Mouse (Mus musculus) B cell, adult 2 months (primary cell): Measurements from ENCODE around the gene Uevld.
"Not testable (repeated sequence)": the region's sequence is repeated elsewhere in the genome, so short reads cannot be mapped to it uniquely, and the experiment has no call there.

Experiments used
- DNase-seq, 2 experiments: peaks; one replicate each; pipeline ENCODE4 v3.0.0; 2022

Gene Uevld

DNA sequence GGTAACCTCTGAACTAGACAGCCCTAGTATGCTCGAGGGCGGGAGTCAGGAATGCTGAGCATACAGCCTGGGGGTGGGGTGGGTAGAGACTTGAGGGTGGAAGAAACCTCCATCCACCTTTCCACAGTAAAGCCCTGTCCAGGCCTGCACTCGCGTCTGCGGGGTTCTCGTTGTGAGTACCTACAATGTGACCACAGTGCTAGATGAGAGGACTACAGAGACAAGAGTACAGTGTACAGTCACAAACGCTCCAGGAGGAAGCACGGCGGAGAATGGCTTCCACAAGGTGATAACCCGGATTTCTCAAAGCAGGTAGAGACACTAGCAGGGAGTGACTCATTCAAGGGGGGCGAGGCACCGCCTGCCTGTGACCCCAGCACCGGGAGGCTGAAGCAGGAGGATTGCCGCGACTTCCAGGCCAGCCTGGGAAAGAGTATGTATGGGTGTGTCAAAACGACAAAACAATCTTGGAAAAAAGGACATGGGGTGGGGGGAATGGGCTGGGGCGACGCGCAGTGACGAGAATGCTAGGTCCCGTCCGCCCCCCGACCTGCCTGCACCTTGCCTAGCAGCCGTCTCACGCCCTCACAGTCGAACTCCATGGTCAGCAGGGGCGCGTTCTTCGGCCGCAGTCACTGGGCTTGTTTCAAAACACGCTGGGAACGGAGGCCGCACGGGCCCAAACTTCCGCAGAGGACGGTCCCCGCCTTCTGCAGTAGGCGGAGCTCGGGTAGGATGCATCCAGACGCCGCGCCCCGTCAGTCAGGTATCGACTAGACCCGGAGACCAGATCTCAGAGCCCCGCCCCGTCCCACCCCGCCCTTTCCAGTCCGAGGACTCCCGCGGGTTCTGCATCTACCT lies at the start of gene Uevld:
TSS of gene Uevld (minus strand) at position 697 of the 861 bp plus-strand sequence.
- DNase-seq: peak; percentile 79 to 80

DNA sequence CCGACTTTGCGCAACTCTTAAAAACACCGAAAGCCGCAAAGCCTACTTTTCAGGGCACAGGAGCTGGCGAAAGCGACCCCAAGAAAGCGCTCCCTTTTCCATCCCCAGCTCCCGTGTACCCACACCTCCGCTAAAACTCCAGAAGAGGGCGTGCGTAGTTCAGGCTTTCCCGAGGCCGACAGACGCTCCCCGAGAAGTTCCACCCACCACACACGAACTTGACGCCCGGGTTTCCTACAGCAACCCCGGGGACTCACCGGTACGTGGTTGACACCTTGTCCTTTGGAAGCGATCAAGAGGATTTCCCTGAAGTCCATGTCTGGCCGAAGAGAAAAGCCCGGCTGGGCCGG lies 49.5 kb upstream of the Uevld start:
- DNase-seq: no peak

DNA sequence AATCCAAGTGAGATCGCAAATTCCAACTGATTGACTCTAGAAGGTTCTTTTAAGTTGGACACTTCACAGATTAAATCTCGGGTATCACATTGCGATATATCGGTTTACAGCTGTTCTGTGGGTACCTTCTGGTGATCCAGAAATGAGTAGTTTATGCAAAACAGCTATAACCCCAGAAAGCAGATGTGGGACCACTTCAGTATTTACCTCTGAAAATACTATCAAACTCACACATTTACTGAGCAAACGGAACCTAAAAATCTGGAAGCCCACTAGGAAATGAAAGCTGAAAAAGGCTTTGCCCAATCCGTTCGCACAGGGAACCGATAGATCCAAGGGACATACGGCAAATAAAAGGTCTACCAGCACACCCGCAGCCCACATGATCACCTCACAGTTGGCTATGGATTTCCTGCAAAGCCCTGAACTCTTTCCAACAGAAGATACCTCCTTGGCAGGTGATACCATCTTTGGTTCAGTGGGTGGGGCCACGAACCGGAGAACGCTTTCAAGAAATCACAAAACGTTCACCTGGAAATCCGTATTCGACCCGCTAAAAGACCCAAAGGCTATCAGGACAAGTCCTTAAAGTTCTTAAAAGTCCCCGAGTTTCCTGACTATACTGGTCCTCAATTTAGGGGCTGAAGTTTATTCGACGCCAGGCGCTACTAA lies 48.9 kb upstream of the Uevld start:
- DNase-seq: peak; percentile 41 to 43

DNA sequence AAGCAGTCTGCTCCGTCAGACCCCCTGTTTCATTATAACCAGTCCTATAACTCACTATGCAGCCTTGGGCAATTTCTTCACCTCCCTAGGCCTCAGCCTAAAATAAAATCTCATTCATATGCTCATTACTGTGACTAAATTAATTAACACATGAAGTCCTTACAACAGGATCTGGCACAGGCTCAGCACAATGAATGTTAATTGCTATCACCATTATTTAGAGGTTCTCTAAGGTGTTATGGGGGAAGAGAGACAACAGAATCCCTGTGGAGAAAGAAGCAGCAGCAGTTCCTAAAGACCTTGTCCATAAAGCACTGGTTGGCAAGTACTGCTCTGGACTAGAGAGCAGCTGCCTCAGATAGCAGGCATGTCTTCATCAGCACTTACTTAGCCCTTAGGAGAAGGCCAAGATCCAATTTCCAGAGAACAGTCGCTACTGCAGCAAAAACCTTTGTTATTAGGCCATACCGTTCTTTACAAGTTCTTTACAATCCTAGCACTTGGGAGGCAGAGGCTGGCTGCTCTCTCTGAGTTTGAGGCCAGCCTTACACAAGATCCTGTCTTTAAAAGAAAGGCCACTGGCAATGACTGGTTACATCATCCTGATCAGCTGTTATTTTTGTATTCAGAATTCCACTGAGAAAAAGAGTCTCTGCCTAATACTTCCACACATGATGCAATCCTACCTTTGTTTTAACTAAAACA lies 45.2 kb upstream of the Uevld start:
- DNase-seq: no peak

DNA sequence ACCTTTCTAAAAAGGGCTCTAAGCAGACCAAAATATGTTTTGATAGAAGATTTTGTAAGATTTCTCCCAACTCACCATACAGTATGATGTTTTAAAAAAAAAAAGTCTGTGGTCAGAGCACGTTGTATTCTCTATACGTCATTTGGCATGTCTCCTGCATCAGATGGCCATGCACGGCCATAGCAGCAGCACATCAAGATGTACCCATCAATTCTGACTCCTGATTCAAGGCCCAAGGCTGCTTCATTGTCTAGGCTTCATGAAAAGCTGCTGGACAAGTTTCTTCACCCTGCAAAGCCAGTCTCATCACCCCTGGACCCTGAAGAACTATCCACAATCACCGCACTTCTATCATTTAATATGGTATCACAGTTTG lies 43.6 kb upstream of the Uevld start:
- no peak for DNase-seq

DNA sequence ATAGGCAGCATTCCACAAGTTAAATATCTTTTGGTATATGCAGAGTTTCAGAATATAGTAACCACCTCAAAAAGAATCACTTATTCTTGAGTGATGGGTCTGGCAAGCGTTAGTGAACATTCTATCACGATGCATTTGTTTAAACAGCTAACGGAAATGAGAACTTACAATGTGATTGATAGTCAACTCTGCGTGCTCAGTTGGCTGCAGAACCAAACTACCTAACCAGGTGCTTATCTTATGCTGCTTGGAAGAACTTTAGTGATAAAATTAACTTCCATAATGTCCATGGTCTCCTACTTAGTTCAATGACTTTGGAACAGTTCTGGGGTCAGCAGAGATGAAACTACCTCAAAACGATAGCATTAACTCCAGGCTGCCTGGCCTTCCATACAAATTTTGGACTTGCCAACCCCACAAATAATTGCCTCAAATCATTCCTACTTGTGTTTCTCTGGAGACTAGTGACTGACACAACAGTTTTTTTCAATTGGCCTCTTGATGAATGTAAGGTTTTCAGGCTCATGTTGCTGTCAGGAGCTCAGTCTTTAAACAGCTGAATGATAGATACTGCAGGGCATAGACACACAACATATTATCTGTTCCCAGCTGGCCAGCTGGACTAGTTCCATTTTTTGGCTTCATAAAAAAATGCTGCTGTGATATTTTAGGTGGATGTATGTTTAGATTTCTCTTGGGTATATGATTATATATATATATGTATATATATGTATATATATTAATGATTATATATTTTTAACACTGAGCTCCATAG lies 43.0 kb upstream of the Uevld start:
- DNase-seq: no peak

DNA sequence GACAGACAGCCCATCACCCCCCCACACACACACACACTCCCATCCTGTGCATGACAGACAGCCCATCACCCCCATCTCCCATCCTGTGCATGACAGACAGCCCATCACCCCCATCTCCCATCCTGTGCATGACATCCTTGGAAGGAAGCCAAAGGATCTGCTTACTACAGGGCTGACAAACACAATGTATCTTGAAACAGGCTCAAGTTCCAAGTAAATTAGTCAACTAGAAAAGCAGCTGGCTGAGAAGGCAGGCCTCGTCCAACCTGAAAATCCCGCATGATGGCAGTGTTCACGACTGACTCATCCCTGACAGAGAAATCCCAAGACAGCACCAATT lies 42.3 kb upstream of the Uevld start:
- DNase-seq: no peak

DNA sequence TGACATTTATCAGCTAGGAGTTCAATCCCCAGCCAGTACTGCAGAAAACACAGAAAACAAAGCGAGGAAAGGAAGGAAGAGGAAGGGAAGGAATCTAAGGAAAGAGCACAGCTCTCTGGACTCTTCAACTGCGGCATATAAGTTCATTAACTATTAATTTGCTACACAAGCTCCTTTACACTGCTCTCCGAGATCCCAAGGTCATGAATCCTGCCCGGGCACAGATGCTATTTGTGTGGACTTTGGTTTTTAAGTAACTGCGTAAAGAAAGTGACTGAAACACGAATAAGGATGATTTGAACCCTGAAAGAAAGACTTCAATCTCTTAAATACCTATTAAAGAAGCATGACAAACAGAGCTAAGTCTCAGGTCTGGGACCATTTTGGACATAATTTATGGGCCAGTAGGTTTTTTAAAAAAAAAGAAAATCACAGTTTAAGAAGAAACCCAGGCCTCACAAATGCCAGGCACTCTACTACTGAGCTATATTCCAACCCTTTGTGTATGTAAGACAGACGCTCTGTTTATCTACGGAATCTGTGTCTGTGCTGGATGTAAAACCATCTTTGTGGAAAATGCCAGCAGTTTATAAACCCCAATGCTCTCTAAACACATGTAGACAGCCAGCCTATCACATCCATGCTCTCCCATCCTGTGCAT lies 41.8 kb upstream of the Uevld start:
- no peak for DNase-seq

DNA sequence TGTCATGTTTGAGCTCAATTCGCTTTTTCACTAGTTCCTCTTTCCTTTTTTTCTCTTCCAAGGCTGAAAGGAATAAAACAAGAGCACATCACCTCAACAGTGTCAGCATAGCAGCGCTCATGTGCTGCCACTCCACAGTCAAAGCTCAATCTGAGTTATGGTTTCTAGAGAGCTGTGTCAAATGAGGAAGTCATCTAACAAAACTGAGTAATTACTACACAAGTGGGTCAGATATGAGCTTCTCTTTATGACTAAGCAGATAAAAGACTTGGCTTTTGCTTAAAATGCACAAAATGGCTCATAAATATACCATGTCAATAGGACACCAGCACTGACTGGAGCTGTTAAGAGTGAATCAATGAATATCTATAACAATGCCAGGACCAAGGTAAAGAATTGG lies 40.6 kb upstream of the Uevld start:
- DNase-seq: no peak

DNA sequence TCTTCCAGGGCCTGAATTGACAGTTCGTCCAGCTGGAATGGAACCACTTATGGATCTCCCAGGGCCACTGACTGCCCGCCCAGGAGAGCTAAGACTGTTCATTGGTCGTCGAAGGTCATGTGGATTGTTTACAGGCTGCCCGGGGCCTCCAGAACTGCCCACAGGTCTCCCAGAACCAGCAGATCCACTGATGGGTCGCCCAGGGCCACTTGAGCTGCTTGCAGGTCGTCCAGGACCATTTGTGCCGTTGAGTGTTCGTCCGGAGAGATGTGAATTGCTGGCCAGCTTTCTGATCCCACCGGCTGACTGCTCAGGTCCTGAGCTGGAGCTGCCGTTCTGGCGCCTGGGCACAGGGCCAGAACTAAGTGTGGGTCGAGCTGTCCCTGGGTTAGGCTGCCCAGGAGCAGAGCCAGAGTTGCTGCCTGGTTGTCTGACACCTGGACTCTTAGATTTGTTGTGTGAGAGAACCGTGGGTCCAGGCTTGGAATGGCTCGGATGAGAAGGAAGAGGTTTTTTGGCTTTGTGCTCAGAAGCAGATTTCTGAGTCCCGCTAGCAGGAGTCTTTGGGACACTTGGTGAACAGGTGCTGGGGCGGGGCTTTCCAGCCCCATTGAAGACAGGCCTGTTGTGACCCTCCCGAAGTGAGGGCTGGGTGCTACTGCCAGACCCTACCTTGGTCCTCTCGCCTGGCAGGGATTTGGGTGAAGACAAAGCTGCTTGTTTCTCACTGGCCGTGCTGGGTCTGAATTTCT lies 39.5 kb upstream of the Uevld start:
- DNase-seq: no peak

DNA sequence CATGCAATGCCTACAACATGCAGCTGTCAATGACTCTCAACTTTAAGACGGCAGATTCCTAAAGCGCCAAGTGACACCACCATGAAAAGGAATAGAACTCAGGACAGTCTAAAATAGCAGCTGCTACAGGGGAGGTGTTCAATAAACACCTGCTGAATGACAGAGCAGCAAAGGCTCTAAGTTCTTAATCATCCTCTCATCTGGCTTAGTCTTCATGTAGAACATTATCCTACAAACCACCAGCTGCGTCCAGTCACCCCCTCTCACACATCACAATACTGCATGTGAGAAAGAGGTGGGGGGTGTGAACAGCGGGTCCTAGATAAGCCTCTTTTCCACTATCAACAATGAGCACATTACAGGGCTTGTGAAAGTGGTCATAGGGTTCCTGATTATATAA lies 38.7 kb upstream of the Uevld start:
- no peak for DNase-seq

DNA sequence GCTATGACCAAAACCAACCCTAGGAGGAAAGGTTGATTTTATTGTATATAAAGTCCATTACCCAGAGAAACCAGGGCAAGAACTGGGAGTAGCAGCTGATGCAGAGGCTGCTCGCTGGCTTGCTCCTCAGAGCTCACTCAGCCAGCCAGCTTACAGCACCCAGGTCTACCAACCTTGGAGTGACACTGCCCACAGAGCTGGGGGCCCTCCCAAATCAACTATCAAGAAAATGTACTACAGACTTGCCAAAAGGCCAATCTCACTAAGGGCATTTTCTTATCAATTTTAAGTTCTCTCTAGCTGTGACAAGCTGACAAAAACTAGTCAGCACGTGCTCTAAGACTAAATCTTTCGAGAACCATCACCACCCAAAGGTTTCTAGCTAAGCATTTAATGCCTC lies 37.2 kb upstream of the Uevld start:
- no peak for DNase-seq

DNA sequence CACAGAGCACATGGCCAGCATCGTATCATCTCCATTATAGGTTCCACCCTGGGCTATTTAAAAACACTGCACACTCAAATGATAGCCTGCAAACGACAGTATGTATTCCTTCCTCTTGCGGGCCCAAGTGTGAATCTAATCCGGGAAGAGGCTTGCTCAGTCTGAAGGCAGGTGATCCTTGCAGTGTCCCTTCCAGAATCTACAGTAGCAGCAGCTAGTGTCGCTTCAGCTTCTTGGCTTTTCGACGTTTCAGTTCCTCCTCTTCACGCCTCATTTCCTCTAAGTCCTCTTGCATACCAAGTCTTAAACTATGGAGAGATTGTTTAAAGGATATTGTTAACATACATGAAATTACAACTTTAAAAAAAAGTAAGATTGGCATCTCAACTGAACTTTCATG lies 34.8 kb upstream of the Uevld start:
- DNase-seq: no peak

DNA sequence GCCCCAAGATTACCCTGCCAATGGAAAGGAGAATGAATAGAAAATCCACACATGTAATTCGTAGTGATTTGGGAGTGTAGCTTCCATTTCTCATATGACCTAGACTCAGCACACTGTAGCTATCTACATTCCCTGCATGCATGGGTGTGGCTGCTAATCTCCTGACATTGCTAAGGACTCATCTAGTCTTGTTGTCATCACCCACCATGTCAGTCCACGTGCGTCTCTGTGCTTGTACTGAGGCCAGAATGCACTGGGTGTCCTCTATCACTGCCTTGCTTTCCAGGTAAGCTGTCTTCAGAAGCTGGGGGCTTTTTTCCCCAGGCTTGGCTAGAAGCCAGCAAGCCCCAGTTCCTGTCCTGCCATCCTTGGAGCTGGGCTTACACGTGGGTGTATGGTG lies 31.1 kb upstream of the Uevld start:
- not testable (repeated sequence) for DNase-seq

DNA sequence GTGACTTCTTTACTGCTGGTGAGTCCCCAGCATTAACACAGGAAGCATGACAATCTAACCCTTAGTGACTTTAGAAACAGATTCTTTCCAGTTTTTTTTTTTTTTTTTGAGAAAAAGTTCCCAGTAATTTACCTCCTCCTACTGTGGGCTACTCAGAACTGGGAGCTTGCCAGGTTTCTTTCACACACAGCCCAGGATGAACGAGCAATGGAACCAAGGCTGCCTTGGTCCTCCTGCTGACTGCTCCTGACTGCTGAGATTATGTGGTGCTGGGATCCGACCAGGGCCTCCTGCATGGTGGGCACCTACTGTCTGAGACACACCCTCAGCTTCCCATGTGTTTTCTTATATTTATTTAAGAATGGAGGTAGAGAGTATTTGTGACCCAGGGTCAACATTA lies 28.7 kb upstream of the Uevld start:
- no peak for DNase-seq

DNA sequence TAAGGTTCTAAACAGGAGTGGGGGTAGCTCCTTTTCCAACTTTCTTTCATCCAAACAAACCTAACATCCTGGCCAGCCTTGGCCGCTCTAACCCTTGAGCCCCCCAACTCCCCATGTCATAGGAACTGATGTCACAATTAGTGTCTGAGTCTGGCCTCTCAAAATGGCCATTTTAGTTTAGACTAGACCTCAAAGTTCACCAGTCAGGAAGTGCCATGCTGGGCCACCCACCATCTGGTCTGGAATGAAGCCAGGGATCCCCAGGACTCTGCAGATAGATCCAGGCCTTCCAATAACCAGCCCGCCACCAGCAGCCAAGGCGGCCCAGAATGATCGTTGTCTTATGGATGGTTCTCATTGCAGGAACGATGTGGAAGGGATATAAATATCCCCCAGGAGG lies 28.3 kb upstream of the Uevld start:
- DNase-seq: no peak

DNA sequence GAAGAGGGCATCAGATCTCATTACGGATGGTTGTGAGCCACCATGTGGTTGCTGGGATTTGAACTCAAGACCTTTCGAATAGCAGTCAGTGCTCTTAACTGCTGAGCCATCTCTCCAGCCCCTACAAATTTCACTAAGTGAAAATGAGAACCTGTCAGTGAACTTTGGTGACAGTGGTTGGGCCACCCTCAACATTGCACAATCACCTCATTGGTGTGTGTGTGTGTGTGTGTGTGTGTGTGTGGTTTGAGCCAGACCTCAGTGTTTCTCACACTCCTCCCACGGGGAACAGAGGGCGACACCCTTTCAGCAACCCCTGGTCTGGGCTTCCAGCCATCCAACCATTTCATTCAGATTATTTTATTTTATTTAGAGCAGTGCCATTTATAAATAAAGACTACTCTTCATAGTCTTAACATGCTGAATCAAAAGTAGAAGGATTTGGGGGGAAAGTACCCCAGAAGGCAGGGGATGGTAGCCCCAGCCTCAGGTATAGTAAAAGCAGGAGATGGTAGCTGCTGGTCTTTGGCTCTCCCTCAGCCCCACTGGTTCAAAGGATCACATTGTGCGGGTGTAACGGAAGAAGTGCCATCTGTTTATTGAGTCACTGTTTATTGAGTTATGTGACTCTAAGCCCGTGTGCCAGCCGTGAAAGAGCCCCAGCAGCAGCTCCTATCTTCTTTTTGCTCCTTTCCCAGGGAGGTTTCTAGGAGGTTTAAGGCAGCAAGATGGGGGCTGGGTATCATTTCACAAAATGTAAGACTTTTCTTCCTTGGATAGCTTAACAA lies 27.6 kb upstream of the Uevld start:
- DNase-seq: no peak

DNA sequence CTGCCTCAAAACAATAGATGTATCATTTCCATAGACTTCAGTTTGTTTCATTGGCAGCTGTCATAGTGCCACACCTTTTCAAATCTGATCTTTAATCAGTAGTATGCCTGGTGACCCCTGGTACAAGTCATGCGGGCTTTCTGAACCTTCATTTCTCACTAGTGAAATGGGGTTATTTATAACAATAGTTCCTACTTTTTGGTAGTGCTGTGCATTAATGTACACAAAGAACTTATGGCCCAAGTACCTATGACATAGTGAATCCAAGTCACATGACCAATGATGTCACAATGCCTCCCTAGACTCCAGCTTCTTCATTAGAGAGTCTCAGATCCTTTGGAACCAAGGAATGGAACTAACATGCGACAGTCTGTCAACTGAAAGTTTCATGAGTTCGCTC lies 25.0 kb upstream of the Uevld start, which contains the start of gene Gm9999:
TSS of gene Gm9999 (plus strand) at position 301 of the 400 bp plus-strand sequence.
- DNase-seq: no peak

DNA sequence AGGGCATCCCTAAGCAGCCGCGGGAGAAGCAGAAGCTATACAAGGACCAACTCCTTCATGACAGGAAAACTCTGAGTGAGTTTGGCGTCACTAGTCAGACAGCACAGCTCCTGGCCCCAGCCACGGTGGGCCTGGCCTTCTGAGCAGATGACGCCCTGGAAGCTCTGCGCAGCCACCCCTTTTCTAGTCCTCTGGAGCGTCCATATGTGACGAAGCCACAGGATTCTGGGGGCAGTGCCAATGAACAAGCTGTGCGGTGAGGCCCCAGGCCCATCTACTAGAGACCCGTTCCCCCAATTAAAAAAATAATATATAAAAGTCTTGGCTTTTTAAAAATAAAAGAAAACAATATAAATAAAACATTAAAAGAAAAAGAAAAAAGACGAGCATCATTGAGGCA lies 17.1 kb upstream of the Uevld start:
- no peak for DNase-seq

DNA sequence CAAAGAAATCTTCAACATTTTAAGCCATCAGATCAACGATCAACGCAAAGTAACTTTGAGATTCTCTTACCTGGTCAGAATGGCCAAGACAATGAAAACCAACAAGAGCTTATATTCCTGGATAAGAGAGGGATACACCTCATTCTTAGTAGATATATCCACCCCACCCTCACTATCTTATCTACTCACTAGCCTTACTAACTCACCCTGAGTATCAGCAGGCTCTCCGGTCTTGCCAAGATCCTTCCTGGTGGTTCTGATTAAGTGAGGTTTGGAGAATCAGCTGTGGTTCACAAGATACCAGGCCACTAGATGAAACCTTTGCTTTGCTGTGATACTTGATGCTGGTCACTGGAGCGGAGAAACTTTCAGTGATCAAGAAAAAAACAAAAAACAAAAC lies 16.3 kb upstream of the Uevld start:
- DNase-seq: no peak

DNA sequence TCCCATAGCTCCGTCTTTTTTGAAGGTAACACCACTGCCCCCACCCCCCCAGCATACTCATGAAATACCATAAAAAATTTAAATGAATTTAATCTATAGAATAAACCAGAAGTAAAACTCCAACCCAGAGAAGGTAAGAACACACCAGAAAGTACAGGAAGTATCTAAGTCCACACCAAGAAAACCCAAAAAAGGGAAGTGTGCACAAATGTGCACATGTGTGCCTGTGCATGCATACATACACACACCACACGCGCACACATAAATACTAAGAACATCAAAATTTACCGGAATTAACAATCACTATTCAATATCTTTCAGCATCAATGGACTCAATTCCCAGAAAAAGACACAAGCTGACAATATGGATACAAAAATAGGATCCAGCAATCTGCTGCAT lies 11.6 kb upstream of the Uevld start:
- DNase-seq: no peak
